Mouse (Mus musculus) thymus, adult 2 months (tissue): ENCODE data around the gene Awat2.

Source experiments
- CTCF ChIP-seq: fragments of 200-500 bp; IDR thresholded peaks from 2 replicates; pipeline ENCODE4 v1.5.1; 2012; ENCODE audit warnings: mild to moderate bottlenecking, control low read depth, low read length, moderate library complexity, borderline replicate concordance; ENCODE audit not compliant: control insufficient read depth, poor library complexity, insufficient read depth; ENCODE audit errors: extremely low read depth
- POLR2A ChIP-seq: fragments of 200-500 bp; IDR thresholded peaks from 2 replicates; pipeline ENCODE4 v1.6.1; 2012; ENCODE audit warnings: mild to moderate bottlenecking, low read length, control low read depth, moderate library complexity; ENCODE audit not compliant: control insufficient read depth, poor library complexity, insufficient read depth; ENCODE audit errors: extremely low read depth

- TF ChIP-seq CTCF (no peak), POLR2A (no peak)
These were observed 47.5 kb downstream of the Awat2 start for GRCm38 (mm10) chrX:100395026-100395425.
